Mouse (Mus musculus) lung, postnatal 36 days (tissue): ENCODE measurements around the gene Rhbdd3.
"Not testable (repeated sequence)": the region's sequence is repeated elsewhere in the genome, so short reads cannot be mapped to it uniquely, and the experiment has no call there.

Experiments
- DNase-seq: peaks from one replicate; pipeline ENCODE4 v3.0.0; 2022; ENCODE audit warnings: mixed read lengths

Gene Rhbdd3

DNA sequence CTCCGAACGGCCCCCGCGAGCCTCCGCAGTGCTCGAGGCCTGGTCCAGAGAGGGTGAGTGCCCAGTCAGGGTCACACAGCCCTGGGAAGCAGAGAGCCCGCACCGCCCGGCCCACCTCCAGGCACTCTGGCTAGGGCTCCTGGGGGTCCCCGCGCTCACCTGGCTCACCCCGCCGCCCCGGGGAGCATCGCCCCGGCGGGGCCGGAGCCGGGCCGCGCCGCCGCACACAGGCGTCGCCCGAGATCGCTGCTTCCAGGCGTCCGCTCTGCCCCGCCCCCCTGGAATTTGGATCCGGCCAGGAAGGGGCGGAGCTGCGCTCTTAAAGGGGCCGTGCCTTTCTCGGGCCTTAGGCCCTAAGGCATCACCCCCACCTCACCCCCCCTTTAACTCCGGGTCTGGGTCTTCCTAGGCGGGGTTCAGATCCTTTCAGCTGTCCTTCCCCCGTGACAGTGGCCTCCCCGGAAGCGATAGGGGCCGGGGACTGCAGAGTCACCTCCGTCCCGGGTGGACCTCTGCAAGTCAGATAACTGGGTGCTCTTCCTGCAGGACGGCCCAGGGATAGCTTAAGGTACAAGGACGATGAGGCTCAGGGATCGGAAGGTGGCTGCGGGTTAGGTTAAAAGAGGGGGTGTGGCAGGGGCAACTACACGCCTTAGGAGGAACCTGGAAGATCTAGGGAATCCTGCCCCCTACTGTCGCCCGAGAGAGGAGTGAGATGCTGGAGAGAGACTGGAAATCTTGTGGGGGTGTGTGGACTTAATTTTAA lies 33.5 kb upstream of the Rhbdd3 start, which contains the start of gene Gas2l1:
TSS of gene Gas2l1 (minus strand) at position 272 of the 766 bp plus-strand sequence.
- peak; percentile 95 for DNase-seq

DNA sequence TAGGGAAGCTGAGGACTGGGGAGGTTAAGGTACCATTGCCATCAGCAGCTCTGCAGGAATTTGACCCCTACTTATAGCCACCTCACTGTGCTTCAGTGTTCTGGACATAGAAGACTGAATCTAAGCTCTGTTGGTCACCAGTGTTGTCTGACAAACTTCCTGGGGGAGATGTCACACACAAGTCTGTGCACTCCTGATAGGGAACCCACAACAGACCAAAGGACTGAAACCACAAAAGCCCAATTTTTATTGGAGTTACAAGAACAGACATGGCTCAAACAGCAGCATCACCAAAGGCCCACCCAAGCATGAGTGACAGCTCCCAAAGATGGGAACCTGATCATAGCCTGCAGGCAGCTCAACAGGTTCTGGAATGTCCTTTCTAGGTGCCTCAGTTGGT lies 31.7 kb upstream of the Rhbdd3 start:
- DNase-seq, result no peak

DNA sequence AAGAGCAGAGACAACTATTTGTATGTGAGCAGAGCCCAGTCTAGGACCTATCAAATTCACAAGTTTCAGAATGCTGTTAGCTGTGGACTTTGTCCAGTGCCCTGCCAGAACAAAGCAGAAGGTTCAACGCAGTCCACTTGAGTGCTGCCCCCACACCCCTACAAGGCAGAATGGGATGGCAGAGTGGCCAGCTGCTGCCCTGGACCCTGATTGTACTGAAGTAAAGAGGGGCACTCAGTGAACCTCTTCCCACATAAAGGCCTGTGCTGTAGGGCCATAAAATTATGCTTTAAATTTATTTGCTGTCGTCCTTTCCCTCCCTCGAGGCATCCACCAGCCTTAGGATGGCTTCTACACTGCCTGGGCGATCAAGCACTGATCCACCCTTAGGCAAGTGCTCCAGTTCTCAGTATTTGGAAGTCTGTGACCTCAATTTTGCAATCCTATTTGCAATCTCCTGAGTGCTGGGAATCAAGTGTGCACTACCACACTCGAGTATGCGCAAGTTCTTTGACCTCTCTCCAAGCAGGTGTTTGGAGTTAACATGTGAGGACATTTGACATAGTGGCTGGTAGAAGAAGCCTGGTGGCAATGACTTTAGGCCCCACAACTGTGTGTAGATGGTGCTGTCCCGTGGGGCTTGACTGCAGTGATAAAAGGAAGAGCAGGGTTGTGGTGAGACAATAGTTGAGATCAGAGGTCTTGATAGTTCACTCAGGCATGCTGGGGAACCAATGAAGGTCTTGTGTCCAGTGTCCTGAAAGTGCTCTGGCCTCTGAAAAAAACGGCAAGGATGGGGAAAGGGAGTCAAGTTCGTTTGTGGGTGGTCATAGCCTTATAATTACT lies 30.4 kb upstream of the Rhbdd3 start:
- peak; percentile 77 for DNase-seq

DNA sequence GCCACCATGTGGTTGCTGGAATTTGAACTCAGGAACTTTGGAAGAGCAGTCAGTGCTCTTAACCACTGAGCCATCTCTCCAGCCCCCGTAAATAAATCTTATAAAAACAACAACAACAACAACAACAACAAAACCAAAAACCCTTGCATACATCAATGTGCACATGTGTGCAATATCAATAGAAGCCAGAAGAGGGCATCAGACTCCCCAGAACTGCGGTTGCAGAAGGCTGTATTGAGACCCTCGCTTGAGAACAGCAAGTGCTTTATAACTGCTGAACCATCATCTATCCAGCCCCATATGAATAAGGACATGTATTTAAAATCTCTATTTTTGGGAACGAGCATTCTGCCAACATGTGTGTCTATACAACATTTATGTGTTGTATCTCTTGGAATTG lies 23.8 kb upstream of the Rhbdd3 start:
- DNase-seq, result peak; percentile 59

DNA sequence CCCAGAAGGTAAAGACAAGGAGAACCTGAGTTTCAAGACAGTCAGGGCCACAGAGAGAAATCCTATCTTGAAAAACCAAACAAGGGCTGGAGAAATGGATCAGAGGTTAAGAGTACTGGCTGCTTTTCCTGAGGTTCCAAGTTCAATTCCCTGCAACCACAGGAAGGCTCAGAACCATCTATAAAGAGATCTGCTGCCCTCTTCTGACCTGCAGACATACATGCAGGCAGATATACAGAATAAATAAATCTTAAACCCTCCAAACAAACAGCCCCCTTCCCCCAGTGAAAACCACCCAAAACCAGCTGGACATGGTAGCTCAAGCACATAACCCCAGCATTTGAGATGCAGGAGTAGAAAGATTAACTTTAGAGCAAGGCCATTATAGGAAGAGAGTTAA lies 23.0 kb upstream of the Rhbdd3 start:
- DNase-seq, result no peak

DNA sequence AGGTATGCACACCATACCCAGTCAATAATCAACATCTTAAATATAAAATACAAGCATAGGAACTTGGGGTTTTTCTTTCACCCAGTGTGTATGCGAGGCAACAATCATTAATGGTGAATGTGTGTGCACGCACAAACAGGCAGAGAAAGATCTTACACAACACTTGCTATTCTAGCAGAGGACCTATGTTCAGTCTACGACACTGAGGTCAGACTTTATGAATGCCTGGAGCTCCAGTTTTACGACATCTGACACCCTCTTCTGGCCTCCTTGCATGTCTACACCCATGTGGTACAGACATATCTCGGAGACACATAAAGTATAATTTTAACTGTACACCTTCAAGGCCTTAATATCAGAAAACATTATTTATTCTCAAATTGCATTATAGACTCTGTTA lies 21.9 kb upstream of the Rhbdd3 start:
- not testable (repeated sequence) for DNase-seq

DNA sequence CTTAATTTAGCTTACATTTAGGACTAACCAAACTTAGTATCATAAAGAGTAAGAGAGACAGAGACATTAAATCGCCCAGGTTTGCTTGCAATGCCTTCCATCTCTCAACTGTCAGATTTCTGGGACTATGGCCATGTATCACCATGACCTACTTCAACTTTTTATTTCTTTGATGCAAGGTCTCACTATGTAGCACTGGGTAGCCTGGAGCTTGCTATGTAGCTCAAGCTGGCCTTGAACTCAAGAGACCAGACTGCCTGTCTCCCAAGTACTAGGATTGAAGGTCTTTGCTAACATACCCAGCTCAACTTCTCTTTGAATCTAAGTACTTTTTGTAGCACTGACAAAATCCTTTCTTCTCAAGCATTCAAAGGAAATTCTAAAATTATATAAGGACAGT lies 9.6 kb upstream of the Rhbdd3 start:
- DNase-seq, result no peak

DNA sequence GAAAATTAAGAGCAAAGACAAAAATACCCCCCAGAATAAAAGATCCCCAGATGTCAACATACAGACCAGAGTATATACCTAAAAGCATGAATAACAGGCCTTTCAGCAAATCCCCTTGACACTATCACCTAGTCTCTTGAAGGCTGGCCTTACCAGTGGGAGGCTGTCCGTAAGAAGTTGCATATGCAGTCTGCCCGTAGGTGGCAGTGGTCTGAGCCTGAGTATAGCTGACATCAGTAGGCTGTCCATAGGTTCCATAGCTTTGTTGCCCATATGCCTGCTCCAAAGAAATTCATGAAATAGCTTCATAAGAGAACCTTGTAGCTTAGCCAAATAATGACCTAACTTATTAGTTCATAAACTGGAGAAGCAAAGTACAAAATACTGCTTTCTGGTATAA lies 7.0 kb upstream of the Rhbdd3 start:
- DNase-seq, result peak; percentile 30

DNA sequence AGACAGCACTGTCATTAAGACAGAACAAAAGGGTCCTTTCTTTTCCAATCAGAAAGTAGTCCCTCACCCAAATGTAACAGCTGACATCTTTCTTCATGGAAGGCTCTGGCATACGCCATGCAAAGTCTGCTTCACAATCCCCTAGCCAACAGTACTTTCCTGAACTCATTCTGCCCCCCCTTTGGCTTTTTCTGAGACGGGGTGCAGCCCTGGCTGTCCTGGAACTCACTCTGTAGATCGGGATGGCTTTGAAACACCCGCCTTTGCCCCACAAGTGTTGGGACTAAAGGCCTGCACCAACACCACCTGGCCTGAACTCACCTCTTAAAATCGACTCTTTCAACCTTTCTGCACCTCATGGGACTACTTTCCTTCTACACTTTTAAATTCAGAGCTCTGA lies 2.8 kb upstream of the Rhbdd3 start:
- DNase-seq, result no peak

DNA sequence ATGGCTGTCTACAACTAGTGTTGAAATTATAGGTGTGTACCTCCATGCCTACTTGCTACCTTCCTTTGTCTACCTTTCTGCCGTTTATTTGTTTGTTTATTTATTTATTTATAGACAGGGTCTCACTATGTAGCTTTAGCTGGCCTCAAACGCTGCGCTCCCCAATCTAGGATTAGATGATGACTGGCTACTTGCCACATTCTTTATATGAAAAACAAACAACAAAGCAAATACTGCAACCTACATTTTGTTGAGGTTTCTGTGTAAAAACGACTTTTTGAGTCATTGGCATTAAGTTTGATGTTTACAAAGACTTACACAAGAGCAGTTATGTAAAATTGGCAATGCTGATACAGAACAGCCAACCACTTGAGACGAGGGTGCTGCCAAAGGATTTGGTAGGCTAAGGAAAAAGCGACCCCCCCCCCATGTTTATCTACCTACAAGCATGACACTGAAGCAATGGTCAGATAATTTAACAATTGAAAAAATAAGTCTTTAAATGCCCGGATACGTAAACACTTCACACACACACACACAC lies 2.2 kb upstream of the Rhbdd3 start:
- DNase-seq, result no peak

DNA sequence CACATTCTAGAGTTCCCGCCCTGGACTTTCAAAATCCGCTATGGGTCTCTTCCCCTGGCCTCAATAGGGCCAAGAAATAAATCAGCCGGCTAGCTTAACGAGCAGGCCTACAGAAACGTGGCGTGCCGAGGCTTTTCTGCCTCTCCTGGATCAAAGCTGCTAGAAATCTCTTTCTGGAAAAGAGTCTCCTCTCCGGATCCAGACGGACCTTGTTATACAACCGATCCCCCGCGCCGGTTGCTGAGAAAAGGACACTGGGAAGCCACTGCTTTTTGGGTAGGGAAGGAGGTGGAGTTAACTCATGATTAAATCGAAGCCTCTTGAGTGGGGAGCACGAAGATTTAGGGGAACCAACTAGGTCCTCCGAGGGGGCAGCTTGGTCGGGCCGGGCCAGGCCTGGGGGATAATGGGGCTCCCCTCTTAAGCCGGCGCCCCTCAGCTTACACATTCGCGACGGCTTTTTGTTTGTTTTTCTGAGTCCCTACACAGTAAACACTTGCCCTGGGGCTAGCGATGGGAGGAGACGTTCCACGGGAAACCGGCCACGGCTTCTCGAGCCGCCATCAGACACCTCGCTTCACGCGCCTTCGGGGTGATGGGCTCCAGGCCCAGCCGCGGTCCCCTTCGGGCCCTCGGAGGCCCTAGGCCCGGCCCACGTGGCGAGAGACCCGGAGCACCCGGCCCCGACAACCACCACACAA lies 541 bp upstream of the Rhbdd3 start:
- peak; percentile 44 for DNase-seq

DNA sequence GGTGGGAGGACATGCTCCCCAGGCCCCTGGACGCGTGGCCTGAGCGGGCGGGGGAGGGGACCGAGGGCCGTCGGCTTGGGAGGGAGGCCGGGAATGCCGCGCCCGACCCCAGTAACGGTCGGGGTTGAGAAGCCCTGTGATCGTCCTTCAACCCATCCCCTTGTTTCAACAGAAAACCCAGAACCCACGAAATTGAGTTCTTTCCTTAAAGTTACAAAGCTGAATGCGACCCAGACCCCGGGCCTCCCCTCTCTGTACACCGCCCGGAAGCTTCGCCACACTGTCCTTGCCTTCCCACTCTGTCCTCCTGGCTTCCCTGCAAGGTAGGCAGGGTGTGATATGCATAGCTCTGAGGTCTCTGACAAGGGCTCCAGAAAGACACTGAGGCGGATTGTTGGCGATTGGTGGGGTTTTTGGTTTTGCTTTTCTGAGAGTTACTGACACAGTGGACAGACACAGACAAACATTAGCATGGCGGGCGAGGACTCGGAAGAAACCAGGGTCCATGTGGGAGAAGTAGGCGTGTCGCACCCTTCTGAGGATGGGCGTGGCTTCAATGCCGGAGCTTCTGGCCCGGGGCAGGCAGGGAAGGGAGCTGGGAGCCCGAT lies 954 bp downstream of the Rhbdd3 start:
- peak; percentile 93 for DNase-seq

DNA sequence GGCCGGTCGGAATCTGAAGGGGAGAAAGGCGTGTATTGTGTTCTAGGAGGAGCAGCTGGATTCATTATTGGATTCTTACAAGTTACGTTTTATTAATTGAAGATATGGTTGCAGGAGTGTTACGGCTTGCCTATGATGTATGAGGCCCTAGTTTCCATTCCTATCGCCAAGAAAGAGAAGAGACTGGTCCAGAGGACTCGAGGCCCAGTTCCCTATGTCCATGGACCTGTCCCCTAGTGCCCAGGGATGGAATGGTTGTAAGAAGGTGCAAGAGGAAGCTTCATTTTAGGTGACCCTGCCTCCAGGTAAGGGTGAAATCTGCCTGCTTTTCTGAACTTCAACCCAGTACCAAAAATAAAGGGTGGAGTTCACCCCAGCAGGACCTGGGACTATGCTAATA lies 1.6 kb downstream of the Rhbdd3 start:
- DNase-seq, result no peak

DNA sequence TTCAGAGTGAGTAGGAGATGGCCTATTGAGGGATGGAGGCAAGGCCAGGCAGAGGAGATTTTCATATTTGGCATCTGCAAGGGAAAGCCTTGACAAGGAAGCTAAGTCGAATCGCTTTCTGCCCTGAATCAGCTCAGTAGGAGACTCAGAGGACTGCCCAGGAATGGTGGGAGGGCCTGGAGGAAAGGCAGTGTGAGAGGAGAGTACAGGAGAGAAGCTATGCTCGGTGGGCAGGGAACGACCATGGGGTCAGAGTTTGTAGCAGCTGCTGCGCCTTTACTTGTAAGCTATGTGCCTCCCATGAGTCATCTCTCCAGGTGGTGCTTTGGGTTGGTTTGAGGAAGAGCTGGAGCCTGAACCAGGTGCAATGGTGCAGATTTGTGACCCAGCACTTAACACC lies 2.1 kb downstream of the Rhbdd3 start:
- no peak for DNase-seq

DNA sequence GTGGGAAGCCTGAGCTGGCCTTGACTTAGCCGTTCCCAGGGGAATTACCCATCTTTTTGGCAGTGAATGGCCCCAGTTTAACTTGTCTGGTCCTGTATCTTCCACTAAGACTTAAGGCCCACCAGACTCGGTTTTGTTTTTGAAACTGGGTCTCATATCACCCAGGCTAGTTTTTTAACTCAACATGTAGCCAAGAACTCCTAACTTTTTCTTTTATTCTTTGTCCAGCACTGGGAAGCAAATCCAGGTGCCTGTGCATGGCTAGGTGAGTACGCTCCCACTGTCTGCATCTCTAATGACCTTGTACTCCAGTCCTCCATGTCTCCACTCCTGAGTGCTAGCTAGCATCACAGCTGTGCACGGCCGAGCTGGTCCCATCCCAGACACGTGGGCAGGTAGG lies 2.9 kb downstream of the Rhbdd3 start:
- no peak for DNase-seq

DNA sequence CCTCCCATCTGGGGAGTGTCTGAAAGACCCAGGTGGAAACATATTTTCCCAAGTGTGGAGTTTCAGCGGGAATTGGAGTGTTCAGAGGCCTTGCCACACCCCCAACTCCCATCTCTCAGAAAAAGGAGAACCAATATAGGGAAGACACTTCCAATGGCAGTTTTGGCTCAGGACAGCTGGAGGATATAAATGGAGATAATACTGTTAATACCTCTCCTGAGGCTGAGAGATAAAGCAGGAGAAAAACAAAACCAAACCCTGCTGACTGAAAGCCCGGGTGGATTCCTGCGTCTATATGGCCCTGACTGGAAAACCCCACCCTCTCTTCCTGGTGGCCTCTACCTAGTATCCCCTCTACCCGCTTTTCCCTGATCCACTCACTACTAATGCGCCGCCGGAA lies 3.7 kb downstream of the Rhbdd3 start:
- no peak for DNase-seq

DNA sequence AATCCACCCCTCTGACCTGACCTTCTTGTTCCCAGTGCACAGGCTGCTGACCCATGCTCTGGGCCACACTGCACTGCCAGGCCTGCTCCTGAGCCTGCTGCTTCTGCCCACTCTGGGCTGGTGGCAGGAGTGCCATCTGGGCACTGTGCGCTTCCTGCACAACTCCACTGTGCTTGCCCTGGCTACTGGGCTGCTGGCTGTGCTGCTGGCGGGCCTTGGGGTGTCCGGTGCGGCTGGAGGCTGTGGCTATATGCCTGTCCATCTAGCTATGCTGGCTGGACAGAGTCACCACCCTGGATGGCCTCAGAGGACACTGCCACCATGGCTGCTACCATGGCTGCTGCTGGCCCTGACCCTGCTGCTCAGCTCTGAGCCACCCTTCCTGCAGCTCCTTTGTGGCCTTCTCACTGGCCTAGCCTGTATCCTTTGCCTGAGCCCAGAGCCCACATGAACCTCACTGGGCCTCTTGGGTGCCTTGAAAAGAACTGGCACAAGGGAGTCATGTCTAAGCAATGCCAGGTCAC lies 5.3 kb downstream of the Rhbdd3 start:
- no peak for DNase-seq

DNA sequence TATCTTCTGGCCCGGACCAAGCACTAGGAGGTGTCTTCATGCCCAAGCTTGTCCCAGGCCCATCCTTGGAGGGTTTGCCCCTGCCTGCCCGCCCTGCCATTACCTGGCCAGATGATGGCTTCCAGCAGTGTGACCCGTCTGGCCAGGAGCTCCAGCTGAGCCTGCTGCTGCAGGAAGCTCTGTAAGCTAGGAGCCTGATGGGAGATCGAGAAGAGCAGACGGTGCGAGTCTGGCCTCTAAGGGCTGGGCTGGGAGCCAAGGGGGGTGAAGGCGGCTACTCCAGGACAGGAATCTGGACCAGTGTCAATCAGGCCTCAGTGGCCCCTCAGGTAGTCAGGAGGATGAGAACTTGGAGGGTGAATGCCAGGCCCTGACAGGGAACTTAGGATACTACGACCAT lies 10.7 kb downstream of the Rhbdd3 start:
- DNase-seq, result no peak

DNA sequence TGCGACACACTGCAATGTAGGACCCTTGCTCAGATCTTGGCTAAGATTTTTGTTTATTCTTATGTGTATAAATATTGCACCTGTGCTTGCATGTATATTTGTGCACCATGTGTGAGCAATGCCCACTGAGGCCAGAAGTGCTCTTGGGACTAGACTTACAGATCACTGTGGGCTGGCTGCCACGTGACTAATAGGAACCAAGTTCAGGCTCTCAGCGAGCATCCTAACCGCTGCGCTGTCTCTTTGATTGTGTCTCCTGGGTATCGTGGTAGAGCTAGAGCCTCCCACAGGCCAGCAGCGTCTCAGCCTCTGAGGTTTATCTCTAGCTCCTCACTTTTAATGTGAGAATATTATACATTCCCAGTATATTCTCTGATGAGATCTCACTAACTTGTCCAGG lies 14.9 kb downstream of the Rhbdd3 start:
- no peak for DNase-seq

DNA sequence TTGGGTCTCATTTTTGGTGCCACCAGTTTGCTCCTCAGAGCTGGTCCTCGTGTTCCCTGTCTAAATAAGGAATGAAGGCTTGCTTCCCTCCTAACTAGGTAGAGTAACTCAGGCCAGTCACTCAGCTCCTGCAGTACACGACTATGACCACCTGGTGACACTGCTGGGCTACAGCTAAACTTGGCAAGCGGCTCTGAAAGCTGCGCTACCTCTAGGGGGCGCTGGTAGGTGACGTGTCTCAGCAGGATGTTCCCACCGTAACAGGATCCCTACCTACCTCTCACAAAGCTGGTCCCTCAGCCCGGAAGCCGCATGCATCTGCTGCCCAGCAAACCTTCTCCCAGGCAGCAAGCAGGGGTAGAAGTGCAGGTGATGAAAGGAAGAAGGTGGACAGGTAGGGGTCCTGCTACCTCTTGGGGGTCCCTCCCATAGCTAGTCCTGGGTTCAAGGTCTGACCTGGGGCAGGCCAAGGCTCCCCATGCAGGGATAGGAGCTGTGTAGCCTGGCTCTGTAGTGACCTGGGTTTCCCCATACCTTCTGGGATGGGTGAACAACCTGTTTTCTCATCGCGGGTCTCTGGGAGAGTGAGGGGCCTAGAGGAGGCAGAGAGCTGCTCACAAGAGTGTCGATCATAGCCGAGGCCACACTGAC lies 16.3 kb downstream of the Rhbdd3 start:
- DNase-seq, result peak; percentile 96

DNA sequence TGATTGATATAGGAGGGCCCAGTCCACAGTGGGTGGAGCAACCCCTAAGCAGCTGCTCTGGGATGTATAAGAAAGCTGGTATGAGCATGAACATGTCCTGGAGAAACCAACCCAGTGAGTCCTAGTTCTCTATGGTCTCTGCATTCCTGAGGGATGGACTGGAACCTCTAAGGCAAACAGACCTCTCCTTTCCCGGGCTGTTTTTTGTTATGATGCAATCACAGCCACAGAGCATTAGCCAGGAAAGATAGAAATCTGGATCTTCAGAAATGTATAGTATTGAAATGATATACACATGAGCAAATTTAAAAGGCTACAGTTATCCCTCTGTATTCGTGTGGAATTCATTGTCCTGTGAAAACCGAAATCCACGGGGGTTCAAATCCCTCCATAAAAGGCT lies 27.0 kb downstream of the Rhbdd3 start:
- no peak for DNase-seq

DNA sequence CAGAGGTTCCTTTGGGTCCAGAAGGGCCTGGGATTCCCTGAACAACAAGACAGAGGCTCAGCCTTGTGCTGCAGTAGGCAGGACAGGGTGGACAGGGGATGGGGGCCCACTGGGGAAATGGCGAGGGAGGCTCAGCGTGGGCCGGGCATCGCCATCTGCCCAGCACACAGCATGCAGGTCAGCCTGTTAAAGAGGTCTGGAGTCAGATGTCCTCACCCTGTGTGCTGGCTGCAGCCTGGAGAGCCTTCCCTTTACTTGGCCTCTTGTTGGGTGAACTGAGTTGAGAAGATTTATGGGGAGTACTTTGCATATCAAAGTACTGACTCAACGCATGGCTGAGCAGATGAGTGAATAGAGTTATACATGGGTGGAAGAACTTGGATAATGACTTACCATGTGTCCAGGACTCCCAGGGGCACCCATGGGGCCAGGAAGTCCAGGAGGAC lies 30.3 kb downstream of the Rhbdd3 start:
- DNase-seq, result no peak
